Mouse (Mus musculus): Measurements from ENCODE around the gene Nus1.

Nus1 gene

DNA sequence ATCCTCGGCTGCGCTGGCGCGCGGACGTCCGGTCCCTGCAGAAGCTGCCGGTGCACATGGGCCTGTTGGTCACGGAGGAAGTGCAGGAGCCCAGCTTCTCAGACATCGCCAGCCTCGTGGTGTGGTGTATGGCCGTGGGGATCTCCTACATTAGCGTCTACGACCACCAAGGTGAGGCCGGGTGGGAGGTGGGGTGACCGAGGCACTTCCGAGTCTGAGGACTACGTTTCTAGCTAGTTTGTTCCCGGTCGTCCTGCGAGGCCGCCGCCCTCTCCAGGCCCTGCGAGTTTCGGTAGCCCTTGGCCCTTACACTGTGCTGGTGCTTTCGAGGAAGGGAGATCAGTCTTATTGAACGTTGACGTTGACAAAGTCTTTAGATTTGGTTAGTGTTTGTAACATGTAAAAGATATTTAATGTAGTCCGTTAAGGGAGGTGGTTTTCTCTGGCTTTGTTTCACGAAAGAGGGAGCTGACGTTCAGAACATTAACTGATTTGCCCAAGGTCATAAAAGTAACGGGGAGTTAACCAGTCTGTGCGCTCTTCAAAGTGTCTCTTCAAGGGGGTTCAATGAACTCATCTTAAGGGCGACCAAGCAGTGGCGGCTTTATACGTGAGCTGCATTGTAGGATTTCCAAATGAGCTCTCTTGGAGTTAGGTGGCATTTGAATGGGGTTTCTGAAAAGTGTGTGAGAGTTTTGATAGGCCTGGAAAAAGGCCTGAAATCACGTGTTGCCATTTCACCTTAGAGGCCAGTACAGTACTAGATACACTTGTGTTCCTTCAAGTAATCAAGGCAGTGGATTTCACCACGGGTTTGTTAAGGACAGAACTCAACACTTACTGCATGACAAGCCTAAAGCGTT is 882 bp downstream of the Nus1 start:
- in situ Hi-C loops (cut with MseI, MboI): no loop called here

DNA sequence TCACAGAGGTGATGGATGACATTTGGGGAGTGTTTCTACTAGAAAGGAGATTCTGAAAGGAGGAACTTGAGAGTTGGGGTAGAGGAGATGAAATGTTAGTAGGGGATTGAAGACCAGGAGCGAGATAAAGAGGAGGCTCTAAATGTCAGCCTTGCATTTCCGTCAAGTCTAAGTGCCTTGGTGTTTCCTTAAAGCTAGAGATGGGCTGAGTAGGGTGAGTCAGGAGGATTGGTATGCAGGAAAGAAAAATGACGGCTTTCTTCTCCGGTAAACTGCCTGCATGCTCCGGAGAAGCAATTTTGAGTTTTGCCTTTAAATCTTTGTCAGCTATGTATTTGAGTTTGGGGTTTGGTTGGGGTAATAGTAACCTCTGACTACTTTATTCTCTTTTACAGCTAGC is 1.6 kb downstream of the Nus1 start:
- in situ Hi-C loops (cut with MseI, MboI): no loop called here

DNA sequence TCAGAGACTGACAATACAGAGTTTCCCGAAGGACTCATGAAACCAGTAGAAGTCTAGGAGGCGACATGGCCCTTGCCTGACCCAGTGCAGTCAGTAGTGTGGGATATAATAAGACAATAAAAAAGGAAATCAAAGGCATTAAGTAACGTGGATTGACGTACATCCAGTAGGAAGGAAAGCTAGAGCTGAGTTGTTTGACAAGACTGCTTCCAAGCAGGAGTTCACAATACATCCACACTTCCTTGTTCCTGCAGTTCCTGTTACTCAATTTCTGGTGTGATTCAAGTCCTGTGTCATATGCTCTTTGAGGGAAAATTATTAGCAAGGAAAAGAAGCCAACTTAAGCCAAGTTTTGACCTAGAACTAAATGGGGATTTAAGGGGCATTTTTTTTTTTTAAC is 2.1 kb downstream of the Nus1 start:
- in situ Hi-C loops (cut with MseI, MboI): no loop called here

DNA sequence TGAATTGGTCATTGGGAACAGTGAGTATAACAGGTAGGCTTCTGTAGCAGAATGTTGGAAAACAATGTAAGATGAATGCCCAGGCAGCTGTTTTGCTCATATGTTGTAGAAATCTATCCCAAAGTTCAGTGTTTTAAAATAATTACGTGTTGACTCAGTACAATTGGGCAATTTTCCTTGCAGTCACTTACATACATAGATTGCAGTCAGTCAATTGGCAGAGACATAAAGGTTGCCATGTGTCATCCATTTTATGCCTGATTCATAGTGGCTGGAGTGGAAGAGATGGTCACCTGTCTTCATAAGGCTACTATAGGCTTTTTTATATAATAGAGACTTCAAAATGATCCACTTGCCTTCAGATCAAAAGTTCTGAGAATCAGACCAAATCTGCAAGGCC is 3.2 kb downstream of the Nus1 start:
- in situ Hi-C loops (cut with MseI, MboI): no loop called here

DNA sequence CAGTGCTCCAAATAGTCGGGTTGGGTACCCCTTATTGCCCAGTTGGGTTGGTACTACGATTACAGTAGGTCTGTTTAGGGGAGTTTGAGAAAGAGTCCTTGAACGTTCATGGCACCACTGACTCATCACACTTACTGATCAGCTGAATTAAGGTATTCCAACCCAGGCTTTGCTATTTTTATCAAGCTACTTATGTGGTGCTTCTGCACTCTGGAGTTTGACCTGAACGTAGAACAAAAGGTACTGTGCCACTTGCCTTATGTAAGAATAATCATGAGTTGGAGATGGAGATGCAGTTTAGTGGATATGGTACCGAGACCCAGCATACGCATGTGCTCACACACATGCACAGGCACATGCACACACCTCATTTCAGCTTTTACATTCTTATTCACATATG is 4.4 kb downstream of the Nus1 start:
- in situ Hi-C loops (cut with MseI, MboI): no loop called here

DNA sequence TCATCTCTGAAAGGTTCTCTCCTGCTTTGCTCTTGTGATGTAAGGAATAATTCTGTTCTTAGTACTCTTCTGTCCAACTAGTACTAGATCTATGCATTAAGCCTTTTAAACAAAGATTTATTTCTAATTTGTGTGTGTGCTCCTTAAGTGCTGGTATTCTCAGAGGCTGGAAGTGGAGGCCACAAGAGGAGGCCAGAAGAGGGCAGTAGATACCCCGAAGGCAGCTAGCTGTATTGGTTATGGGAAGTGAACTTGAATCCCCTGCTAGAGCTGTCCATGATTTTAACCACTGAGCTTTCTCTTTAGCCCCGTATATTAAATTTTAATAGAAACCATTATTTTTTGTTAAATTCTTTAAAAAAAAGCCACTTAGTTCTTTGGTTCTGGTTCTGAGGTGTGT is 5.8 kb downstream of the Nus1 start:
- in situ Hi-C loops (cut with MseI, MboI): no loop called here

DNA sequence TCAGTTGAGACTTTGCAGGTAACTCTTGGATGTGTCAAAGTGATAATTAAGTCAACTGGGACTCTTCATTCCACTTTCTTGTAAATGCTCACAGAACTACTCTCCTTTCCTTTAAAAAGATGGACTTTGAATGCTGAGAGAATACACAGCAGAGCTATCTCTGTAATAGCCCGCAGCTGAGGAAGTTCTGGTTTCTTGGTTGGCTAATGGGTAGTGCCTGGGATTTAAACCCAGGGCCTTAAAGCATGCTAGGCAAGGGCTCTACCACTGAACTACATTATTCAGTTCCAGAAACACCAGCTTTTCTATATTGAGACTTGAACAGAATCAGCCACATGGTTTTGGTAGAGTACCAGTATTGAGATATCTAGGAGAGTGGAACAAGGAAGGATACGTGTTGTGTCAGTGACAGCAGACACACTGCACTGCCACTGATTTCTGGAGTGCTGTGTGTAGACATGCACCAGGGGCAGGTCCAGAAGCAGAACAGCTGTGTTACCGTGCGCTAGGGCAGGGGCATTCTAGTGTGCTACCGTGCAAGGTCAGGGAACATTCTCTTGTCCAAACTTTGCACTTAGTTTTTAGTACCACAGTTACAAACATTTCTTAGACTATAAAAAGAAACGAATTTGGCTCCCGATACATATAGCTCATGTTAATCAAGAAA is 9.1 kb downstream of the Nus1 start:
- in situ Hi-C loops (cut with MseI, MboI): no loop called here

DNA sequence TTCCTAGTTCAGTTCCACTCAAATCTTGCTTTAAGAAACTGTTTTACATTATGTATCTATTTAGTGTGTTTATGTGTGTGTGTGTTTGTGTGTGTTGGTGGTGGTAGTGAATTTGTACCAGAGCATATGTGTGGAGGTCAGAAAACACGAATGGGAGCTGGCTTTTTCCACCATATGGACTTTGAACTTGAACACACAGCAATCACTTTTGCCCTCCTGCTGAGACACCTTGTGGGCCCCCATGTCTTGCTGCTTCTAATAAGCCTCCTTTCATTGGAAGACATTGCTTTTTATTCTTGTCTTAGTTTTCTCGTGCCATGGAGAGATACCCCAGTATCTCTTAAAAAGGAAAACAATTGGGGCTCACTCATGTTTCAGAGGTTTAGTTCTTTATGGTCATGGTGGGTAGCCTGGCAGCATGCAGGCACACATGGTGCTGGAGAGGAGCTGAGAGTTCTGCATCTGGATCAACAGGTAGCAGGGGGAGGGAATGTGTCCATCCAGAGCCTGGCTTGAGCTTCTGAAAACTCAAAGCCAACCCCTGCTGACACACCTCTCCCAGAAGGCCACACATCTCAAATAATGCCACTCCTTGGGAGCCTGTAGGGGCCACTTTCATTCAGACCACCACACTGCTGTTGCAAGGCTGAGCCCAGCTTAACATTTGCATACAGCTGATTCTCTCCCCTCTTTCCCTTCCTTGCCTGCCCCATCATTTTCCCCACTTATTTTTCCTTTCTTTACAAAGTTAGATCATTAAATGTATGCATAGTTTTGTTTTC is 10.5 kb downstream of the Nus1 start:
- in situ Hi-C loops (cut with MseI, MboI): no loop called here

- in situ Hi-C loops (cut with MseI, MboI): no loop called here
Measured at GRCm38 (mm10) chr10:52430953-52431352, 13.6 kb downstream of the Nus1 start.

GRCm38 (mm10) chr10:52434836-52435235 is 17.5 kb downstream of the Nus1 start:
- in situ Hi-C loops (cut with MseI, MboI): no loop called here

GRCm38 (mm10) chr10:52460614-52461013 is 43.3 kb downstream of the Nus1 start:
- in situ Hi-C loops (cut with MseI, MboI): no loop called here

- in situ Hi-C loops (cut with MseI, MboI): no loop called here
Measured at GRCm38 (mm10) chr10:52463941-52464739, 46.8 kb downstream of the Nus1 start.

DNA sequence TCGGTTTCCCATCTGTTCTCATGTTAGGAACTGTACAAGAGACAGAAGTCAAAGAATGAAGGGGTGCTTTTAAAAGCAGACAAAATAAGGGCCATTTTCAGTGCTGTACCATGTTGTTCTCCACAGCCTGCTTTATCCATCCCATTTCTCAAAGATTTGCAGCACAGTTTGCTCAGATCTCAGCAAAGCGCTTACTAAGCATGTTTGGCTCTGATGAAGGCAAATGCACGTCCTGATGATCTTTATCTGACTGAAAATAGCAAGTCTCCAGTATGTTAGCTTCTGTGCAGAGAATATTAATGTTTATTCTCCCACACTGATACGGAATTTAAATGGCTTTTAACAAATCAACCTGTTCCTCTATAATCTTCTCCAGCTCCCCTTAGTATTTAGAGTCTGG is 54.2 kb downstream of the Nus1 start:
- in situ Hi-C loops (cut with MseI, MboI): no loop called here
